Mouse (Mus musculus) large intestine, adult 2 months (tissue): ENCODE results near the gene Sox5. TPM values are rescaled to one million over a fixed set of nuclear protein-coding genes. Genes with fewer than 3 reads are reported as not detected.

ENCODE experiments used
- DNase-seq: peaks from one replicate; pipeline ENCODE4 v3.0.0-alpha.2; 2012; ENCODE audit warnings: low read depth, low spot score
- WGBS: fragments of 180-500 bp; shearing (Covaris S2); methylation state at CpG from one replicate; pipeline ENCODE4 v1.1.7; 2018; 5-methylcytosine and 5-hydroxymethylcytosine counted together
- polyA plus RNA-seq: library from polyadenylated mRNA; depleted of rRNA; stranded (reverse); fragments of >200 nt; gene quantifications from 2 replicates; pipeline ENCODE4 v1.2.3, GENCODE M21; 2012

The Sox5 gene
- polyA plus RNA-seq, 1 experiment: 0.55 TPM

GRCm38 (mm10) chr6:144723530-144724144, 58.1 kb downstream of the Sox5 start:
- no peak for DNase-seq
- 84% methylated on average over 12 of the region's 12 CpGs for WGBS

DNA sequence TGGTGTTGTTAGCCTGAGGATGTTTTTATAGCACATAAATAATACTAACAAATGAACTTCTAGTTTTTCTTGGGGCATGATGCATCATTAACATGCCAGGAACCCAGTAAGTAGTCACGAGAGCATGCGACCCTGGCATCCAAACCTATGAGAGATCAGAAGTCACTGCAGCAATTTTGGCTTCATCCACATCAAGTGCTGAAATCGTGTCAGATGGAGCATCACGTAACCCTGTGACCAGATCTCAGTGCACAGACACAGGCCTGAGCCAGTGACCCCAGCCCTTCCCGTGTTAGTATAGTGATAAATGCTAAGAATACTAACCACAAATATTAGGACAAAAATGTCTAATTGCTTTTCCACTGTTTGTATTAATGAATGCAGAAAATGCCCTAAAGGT, 58.8 kb downstream of the Sox5 start:
- 87% methylated on average over 5 of the region's 5 CpGs for WGBS
- no peak for DNase-seq

DNA sequence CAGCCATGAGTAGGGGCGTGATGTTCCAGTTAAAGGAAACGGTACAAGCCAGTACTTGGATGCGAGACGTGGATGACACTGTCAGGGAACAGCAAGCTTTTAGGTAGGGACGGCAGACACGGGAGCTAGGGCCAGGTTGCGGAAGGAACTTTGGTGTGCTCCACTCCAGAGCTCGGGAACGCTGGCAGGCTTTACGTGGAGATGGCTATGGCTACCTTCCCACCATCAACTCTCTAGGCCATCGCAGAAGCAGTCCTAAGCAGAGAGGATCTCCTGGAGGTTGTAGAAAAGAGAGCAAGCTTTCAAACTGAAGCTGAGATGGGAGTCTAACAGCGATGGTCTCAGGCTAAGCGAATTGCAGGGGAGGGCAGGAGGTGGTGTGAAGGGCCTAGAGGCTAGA, 60.9 kb downstream of the Sox5 start:
- 97% methylated on average over 13 of the region's 13 CpGs for WGBS
- no peak for DNase-seq

DNA sequence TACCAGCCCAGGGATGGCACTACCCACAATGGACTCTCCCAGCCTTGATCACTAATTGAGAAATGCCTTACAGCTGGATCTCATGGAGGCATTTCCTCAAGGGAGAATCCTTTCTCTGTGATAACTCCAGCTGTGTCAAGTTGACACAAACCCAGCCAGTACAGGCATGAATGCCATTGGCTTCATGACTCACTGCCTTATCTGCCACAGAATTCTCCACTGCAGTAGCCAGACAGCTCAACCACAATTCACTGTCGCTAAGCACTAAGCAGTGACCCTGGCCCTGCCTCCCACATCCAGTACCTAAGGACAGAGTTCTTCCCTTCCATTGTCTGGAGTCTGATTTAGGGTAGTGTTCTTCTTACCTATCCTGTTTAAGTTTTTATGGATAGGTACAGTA, 65.4 kb downstream of the Sox5 start:
- whole genome bisulfite sequencing: 55% methylated on average over 1 of the region's 1 CpGs
- no peak for DNase-seq

DNA sequence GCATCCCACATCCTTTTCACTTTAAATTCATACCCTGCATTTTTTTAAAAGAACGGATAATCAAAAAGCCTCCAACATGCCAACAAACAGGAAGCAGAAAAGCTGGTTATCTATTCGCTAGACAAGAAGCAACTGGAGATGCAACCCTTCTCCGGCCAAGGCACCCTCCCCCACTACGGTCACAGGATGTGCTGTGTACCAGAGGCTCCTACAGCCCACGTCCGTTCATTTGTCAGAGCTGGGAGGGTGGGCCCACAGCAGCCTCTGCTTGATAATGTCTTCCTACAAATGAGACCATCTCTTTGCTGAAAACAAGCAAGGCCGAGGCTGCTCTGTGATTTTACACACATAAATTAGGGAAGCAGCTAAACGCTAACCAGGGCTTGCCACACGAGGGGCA, 69.9 kb downstream of the Sox5 start:
- 59% methylated on average over 9 of the region's 9 CpGs for WGBS
- no peak for DNase-seq

GRCm38 (mm10) chr6:144710816-144711215, 71.0 kb downstream of the Sox5 start:
- peak; percentile 1 for DNase-seq
- 24% methylated on average over 5 of the region's 5 CpGs for WGBS

GRCm38 (mm10) chr6:144709614-144710180, 72.1 kb downstream of the Sox5 start:
- WGBS: 56% methylated on average over 9 of the region's 9 CpGs
- DNase-seq: no peak

DNA sequence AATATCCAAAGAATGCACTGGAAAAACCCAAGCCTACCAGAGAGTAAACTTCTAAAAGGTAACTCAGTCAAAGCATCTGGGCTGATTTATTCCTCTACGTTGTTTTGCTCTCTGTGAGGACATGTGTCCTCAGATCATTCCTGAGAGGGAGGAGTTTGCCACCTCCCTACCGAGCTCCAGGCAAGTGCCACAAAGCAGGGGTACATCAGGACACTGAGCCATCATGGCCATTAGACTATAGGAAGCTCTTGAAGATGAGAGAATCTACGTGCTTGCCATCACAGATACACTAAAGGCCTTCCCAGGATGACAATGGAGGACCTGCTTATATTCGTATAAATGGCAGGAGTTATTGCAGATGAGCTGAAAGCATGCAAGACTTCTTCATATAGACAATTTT, 73.4 kb downstream of the Sox5 start:
- 72% methylated on average over 4 of the region's 4 CpGs for WGBS
- DNase-seq: no peak

GRCm38 (mm10) chr6:144707976-144708375, 73.8 kb downstream of the Sox5 start:
- 79% methylated on average over 1 of the region's 1 CpGs for WGBS
- no peak for DNase-seq

DNA sequence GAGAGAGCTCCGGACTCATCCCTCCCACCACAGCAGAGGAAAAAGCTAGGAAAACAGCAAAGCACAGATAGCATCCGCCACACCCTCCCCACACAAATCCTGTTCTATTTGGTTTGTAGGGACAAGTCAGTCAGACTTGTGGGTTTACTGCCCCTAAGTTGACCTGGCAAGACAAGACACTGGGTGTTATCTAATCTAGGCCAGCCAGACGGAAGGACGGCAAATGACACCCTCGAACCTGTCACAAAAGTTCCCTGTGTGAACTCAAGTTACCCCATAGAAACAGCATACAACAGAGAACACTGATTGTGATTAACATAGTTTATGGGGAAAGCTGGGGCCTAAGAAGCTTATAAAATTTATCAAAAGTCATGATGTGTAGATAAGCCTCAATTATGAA, 76.8 kb downstream of the Sox5 start:
- WGBS: 66% methylated on average over 5 of the region's 5 CpGs

DNA sequence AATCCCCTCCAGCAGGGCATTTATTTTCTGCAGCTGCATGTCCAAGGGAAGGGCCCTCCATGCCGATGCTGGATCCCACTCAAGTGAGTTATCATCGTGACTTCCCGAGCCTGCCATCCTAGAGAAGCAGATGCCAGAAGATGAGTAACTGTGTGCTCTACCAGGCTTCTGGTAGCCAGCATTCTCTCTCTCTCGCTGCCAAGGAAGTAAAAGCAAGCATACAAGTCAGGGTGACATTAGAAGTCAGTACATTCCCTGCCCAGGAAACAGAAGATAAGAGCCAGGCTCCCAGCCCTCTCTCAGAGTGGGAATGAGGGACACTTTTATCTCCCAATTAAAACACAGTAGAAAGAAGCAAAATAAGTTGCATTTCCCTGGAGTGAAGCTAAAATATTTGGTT, 86.1 kb downstream of the Sox5 start:
- 64% methylated on average over 4 of the region's 4 CpGs for WGBS

More for the DNA sequence above, 76.8 kb downstream of the Sox5 start:
- DNase-seq: no peak

DNA sequence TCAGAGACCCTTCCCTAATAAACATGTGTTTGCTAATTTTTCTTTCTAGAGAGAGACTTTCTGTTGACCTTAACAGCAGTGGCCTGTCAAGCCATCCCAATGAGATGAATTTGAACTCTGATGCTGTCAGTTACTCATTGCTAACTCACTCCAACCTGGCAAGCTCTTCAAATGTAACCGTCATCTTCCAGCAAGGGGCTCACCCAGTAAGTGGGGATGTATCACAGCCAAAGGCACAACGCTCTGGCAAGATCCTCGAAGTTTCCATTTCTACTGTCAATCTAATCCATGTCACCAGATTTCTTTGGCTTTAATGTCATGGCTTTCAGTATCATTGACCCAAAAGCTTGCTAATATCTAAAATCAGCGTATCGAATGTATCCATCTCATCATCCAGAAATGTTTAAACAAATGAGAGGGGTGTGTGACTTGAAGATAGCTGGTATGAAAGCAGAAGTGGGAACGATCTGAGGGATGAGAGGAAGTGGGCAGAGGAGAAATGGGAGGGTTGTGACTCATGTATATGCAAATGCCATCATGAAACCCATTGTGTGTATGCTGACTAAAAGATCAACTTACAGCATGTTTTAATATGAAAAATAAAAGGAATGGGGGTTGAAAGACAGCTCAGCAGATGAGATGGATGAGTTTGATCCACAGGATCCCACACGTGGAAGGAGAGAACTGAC, 88.4 kb downstream of the Sox5 start:
- 83% methylated on average over 7 of the region's 7 CpGs for WGBS
- DNase-seq: no peak

More for the DNA sequence above, 86.1 kb downstream of the Sox5 start:
- DNase-seq: no peak

GRCm38 (mm10) chr6:144691298-144692041, 90.3 kb downstream of the Sox5 start:
- WGBS: 47% methylated on average over 7 of the region's 7 CpGs
- no peak for DNase-seq

DNA sequence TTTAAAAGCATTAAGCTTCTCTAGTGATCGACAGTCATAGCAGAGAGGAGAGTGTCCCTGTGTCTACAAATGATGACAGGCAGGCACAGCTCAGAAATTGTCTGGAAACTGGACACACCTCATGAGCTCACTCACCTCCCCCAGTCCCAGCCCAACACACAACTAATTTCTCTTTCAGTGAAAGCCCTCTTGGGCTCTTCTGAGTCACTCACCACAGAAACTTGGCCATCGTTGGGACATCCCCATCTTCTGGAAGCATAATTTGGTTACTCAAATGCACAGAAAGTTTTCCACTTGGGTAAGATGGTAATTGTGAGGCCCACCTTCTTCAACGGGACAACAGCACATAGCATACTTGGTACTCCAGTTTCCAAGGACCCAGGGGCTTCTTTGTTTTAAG, 92.7 kb downstream of the Sox5 start:
- DNase-seq: no peak
- WGBS: 77% methylated on average over 3 of the region's 3 CpGs

DNA sequence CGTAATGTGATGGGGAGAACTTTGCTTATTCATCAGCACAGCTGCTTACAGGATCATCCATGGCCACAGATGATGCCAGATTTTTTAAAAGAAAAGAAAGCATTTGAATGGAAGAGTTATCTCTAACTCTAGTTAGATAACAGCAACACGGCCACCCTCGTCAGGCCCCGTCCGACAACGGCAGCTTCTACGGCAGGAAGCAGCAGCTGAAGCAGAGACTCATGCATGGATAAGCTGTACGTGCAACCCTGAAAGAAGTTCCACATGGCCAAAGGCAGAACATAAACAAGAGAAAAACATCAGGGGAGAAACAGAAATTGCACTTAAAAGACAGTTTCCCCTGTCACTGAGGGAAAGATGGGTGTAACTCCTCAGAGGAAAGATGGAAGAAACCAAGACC, 94.1 kb downstream of the Sox5 start:
- WGBS: 73% methylated on average over 8 of the region's 8 CpGs
- no peak for DNase-seq

DNA sequence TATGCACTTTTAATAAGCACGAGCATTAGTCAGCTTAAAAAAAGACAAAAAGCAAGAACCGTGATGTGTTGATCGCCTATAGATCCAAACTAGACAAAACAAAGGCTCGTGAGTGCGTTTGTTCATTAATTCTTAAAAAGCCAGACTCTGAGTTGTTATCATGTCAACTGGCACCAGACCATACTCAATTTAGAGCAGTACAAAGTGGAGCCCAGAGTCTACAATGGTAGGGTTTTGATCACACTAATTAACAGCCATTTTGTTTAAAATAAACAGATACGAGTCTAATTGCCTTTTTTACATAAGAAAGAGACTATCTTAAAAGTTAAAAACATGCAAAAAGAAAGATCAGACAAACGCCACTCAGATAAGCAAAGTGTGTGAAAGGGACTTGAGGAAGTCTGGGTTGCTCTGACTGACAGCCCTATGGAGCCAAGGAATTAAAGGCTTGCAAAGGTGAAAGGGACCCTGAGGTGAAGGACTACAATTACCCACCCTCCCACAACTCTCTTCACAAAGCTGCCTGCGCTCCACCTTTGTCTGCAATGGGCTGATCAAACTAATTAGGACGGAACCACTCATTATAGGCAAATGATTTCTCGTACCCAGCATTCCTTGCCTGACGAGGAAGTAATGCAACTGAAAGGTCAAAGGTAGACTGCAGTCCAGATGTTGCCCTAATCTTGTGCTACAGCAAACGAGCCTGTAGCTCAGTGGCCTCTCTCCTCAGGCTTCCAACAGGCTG, 100.6 kb downstream of the Sox5 start:
- DNase-seq: no peak

DNA sequence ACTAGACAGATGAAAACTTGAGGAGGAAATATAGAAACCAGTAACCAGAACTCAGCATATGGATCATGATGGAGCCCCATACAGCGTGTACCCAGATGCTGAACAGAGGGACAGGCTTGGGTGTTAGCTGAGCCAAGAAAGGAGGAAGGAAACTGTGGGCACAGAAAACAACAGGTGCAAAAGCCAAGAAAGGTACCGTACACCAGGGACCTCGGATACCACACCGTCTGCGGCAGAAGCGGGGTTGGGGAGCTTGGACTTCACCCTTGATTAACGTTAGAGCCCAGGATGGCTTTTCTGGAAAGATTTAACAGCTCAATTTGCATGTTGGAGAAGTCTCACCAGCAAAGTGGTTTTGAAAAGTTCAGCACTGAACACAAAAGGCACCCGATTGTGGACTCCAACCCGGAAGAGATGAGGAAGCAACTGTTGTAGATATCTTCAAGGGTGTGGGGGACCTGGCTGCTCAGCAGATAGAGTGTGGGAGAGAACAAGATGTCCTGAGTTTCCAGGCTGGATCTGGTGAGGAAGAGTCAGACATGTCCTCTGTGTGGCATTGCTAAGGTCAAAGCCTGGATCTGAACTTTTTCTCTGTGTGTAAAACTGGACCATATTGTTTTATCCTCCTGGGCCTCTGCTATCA, 104.2 kb downstream of the Sox5 start:
- no peak for DNase-seq
- 86% methylated on average over 9 of the region's 9 CpGs for WGBS

More for the DNA sequence above, 100.6 kb downstream of the Sox5 start:
- WGBS: 75% methylated on average over 12 of the region's 12 CpGs

- WGBS: 94% methylated on average over 6 of the region's 6 CpGs
Observed at GRCm38 (mm10) chr6:144675111-144675510, 106.7 kb downstream of the Sox5 start.

GRCm38 (mm10) chr6:144673906-144674305, 107.9 kb downstream of the Sox5 start:
- 40% methylated on average over 8 of the region's 8 CpGs for whole genome bisulfite sequencing
- DNase-seq: no peak

More at GRCm38 (mm10) chr6:144675111-144675510, 106.7 kb downstream of the Sox5 start:
- no peak for DNase-seq
